Mouse (Mus musculus): ENCODE results near the gene Zfp975.
"Not testable (repeated sequence)": the region's sequence is repeated elsewhere in the genome, so short reads cannot be mapped to it uniquely, and the experiment has no call there.

DNA sequence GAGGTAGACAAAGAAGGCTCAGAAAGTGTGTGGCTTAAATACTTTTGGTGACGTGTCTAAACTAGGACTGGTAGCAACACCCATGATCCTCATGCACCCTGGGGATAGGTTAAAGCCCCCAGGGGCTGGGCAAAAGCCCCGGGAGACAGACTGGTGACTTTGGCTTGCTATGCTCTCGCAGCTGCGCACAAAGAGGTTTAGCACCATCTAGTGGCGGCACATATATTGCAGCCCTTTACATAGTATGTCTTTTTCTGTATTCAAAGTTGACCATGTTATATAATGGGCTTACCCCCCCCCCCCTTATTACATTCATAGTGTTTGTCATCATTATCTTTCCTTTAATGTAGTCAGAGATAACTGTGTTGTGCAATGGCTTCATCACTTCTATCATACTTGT is 32.4 kb downstream of the Zfp975 start:
- TF ChIP-seq CTCF (IDR thresholded peaks at IDR 0.05; ENCODE audit: low read depth, low read length); POLR2A (IDR thresholded peaks at IDR 0.05; ENCODE audit: extremely low read depth, insufficient read depth, low read length): not testable (repeated sequence)

All from liver, adult 2 months (tissue).